Mouse (Mus musculus) CH12.LX (cell line): ENCODE data around the gene Erlec1. TPM values are rescaled to one million over a fixed set of nuclear protein-coding genes. Genes with fewer than 3 reads are reported as not detected.

Experiments
- DNase-seq: peaks from one replicate; pipeline ENCODE4 v3.0.0-alpha.2; 2013; ENCODE audit errors: extremely low read depth
- H3K27ac ChIP-seq: 2 replicates; pipeline ENCODE4 v1.5.1; 2012; ENCODE audit warnings: low read depth, mild to moderate bottlenecking, control low read depth, moderate library complexity; ENCODE audit not compliant: insufficient read depth
- H3K27me3 ChIP-seq: replicated peaks from 2 replicates; pipeline ENCODE3; 2012; ENCODE audit warnings: inconsistent platforms
- H3K36me3 ChIP-seq, 2 experiments: replicated peaks in 1 of 2; 2 replicates each; pipeline versions ENCODE3 to v1.6.1; 2012; ENCODE audit warnings: inconsistent platforms in 1 of 2, low read length in 1 of 2, mild to moderate bottlenecking in 1 of 2, mixed read lengths in 1 of 2, moderate library complexity in 1 of 2; ENCODE audit not compliant: control insufficient read depth in 1 of 2, insufficient read depth in 1 of 2
- H3K4me1 ChIP-seq, 2 experiments: 2 replicates each; pipeline ENCODE4 v1.6.1; 2012; ENCODE audit warnings: inconsistent platforms in 1 of 2, moderate library complexity in 1 of 2; ENCODE audit not compliant: insufficient read depth in 2 of 2, control insufficient read depth in 1 of 2
- H3K4me2 ChIP-seq: 2 replicates; pipeline ENCODE4 v1.6.1; 2012; ENCODE audit warnings: low read depth, mild to moderate bottlenecking, control low read depth; ENCODE audit not compliant: poor library complexity, insufficient read depth, severe bottlenecking
- H3K4me3 ChIP-seq, 3 experiments: fragments of 150-350 bp in 1 of 3; sonication (generic) in 1 of 3; replicated peaks in 1 of 3; 2 replicates each; pipeline versions ENCODE3 to v1.5.1; 2011 to 2012; ENCODE audit warnings: low read depth in 2 of 3, low read length in 2 of 3, mild to moderate bottlenecking in 2 of 3, moderate library complexity in 2 of 3, control low read depth in 1 of 3, improper control_type of control experiment in 1 of 3, inconsistent platforms in 1 of 3, mixed read lengths in 1 of 3; ENCODE audit not compliant: poor library complexity in 1 of 3
- H3K79me2 ChIP-seq: replicated peaks from 2 replicates; pipeline ENCODE4 v1.6.1; 2012; ENCODE audit warnings: mild to moderate bottlenecking, moderate library complexity; ENCODE audit not compliant: control insufficient read depth, poor library complexity, insufficient read depth, severe bottlenecking; ENCODE audit errors: extremely low read depth
- H3K9ac ChIP-seq: 2 replicates; pipeline ENCODE4 v1.6.1; 2012; ENCODE audit warnings: low read depth, mild to moderate bottlenecking, control low read depth, moderate library complexity; ENCODE audit not compliant: insufficient read depth
- H3K9me3 ChIP-seq: replicated peaks from 2 replicates; pipeline ENCODE3; 2012; ENCODE audit warnings: low read length, inconsistent platforms, mixed read lengths
- BHLHE40 ChIP-seq: IDR thresholded peaks from 2 replicates; pipeline ENCODE4 v1.6.1; 2011; ENCODE audit warnings: mild to moderate bottlenecking, low read depth, low read length, improper control_type of control experiment
- E2F4 ChIP-seq: IDR thresholded peaks from 2 replicates; pipeline ENCODE4 v1.6.1; 2011; ENCODE audit warnings: low read depth, low read length, improper control_type of control experiment; ENCODE audit not compliant: insufficient replicate concordance
- ELF1 ChIP-seq: IDR thresholded peaks from 2 replicates; pipeline ENCODE4 v1.6.1; 2014; ENCODE audit warnings: low read depth, mild to moderate bottlenecking, inconsistent platforms, low read length, improper control_type of control experiment
- EP300 ChIP-seq: IDR thresholded peaks from 2 replicates; pipeline ENCODE4 v1.6.1; 2011; ENCODE audit warnings: low read length, improper control_type of control experiment
- ETS1 ChIP-seq: conservative IDR thresholded peaks from 2 replicates; pipeline ENCODE4 v1.6.1; 2012; ENCODE audit warnings: low read depth, mild to moderate bottlenecking, inconsistent platforms, low read length, improper control_type of control experiment, moderate library complexity
- IRF4 ChIP-seq: IDR thresholded peaks from 2 replicates; pipeline ENCODE4 v1.6.1; 2014; ENCODE audit warnings: low read depth, mild to moderate bottlenecking, inconsistent platforms, low read length, improper control_type of control experiment
- JUN ChIP-seq: IDR thresholded peaks from 2 replicates; pipeline ENCODE4 v1.6.1; 2011; ENCODE audit warnings: low read depth, mild to moderate bottlenecking, low read length, improper control_type of control experiment, moderate library complexity; ENCODE audit not compliant: insufficient read depth
- KAT2A ChIP-seq: IDR thresholded peaks from 2 replicates; pipeline ENCODE4 v1.6.1; 2012; ENCODE audit warnings: low read length, improper control_type of control experiment, inconsistent platforms; ENCODE audit not compliant: insufficient replicate concordance
- MAZ ChIP-seq: IDR thresholded peaks from 2 replicates; pipeline ENCODE4 v1.6.1; 2012; ENCODE audit warnings: low read depth, mild to moderate bottlenecking, inconsistent platforms, low read length, improper control_type of control experiment, moderate library complexity
- MEF2A ChIP-seq: IDR thresholded peaks from 2 replicates; pipeline ENCODE4 v1.6.1; 2014; ENCODE audit warnings: low read depth, mild to moderate bottlenecking, inconsistent platforms, low read length, improper control_type of control experiment, borderline replicate concordance
- NELFE ChIP-seq: IDR thresholded peaks from 2 replicates; pipeline ENCODE4 v1.6.1; 2011; ENCODE audit warnings: low read depth, low read length, improper control_type of control experiment
- NRF1 ChIP-seq: IDR thresholded peaks from 2 replicates; pipeline ENCODE4 v1.6.1; 2014; ENCODE audit warnings: low read depth, mild to moderate bottlenecking, inconsistent platforms, low read length, improper control_type of control experiment, moderate library complexity
- PAX5 ChIP-seq: IDR thresholded peaks from 2 replicates; pipeline ENCODE4 v1.6.1; 2012; ENCODE audit warnings: low read length, inconsistent platforms, mixed read lengths
- POLR2AphosphoS2 ChIP-seq: IDR thresholded peaks from 2 replicates; pipeline ENCODE4 v1.6.1; 2011; ENCODE audit warnings: low read depth, low read length, improper control_type of control experiment
- RAD21 ChIP-seq: IDR thresholded peaks from 2 replicates; pipeline ENCODE4 v1.6.1; 2011; ENCODE audit warnings: low read depth, mild to moderate bottlenecking, low read length, improper control_type of control experiment, moderate library complexity
- SIN3A ChIP-seq: IDR thresholded peaks from 2 replicates; pipeline ENCODE4 v1.6.1; 2012; ENCODE audit warnings: low read length, improper control_type of control experiment, inconsistent platforms
- SMC3 ChIP-seq: IDR thresholded peaks from 2 replicates; pipeline ENCODE4 v1.6.1; 2011; ENCODE audit warnings: low read depth, low read length, improper control_type of control experiment
- TBP ChIP-seq: conservative IDR thresholded peaks from 2 replicates; pipeline ENCODE4 v1.6.1; 2011; ENCODE audit warnings: low read depth, low read length, improper control_type of control experiment
- TCF12 ChIP-seq: IDR thresholded peaks from 2 replicates; pipeline ENCODE4 v1.6.1; 2014; ENCODE audit warnings: low read depth, mild to moderate bottlenecking, inconsistent platforms, low read length, improper control_type of control experiment
- UBTF ChIP-seq: IDR thresholded peaks from 2 replicates; pipeline ENCODE4 v1.6.1; 2012; ENCODE audit warnings: low read depth, mild to moderate bottlenecking, inconsistent platforms, low read length, improper control_type of control experiment, moderate library complexity
- USF1 ChIP-seq: IDR thresholded peaks from 2 replicates; pipeline ENCODE4 v1.6.1; 2014; ENCODE audit warnings: low read depth, mild to moderate bottlenecking, inconsistent platforms, low read length, improper control_type of control experiment
- ZC3H11A ChIP-seq: IDR thresholded peaks from 2 replicates; pipeline ENCODE4 v1.6.1; 2012; ENCODE audit warnings: low read depth, mild to moderate bottlenecking, inconsistent platforms, low read length, improper control_type of control experiment
- ZKSCAN1 ChIP-seq: IDR thresholded peaks from 2 replicates; pipeline ENCODE4 v1.6.1; 2012; ENCODE audit warnings: low read depth, inconsistent platforms, low read length, improper control_type of control experiment, borderline replicate concordance
- ZMIZ1 ChIP-seq: IDR thresholded peaks from 2 replicates; pipeline ENCODE4 v1.6.1; 2012; ENCODE audit warnings: low read depth, mild to moderate bottlenecking, inconsistent platforms, low read length, improper control_type of control experiment
- ZNF384 ChIP-seq: IDR thresholded peaks from 2 replicates; pipeline ENCODE4 v1.6.1; 2012; ENCODE audit warnings: low read depth, low read length, improper control_type of control experiment, inconsistent platforms
- dilution Hi-C: fragments of 300-500 bp; cut with MboI; formaldehyde crosslinking; loops from 2 replicates; pipeline ENCODE4 v1.14.3; 2020; ENCODE audit warnings: low sequenced_read_pairs; ENCODE audit not compliant: extremely low pct_unique_long_range_greater_than_20kb, extremely low pct_ligation_motif_present
- in situ Hi-C: fragments of 300-500 bp; cut with MboI; formaldehyde crosslinking; loops from 3 replicates; pipeline ENCODE4 v1.14.3; 2019; ENCODE audit warnings: low sequenced_read_pairs, low pct_ligation_motif_present, low pct_unique_long_range_greater_than_20kb, mixed read lengths
- polyA plus RNA-seq: library from polyadenylated mRNA; unstranded; fragments of >175 nt; gene quantifications from 2 replicates; pipeline ENCODE4 v1.2.1, GENCODE M21; 2012; ENCODE audit warnings: low read depth; ENCODE audit not compliant: insufficient read length
- total RNA-seq, 2 experiments: library from RNA; depleted of rRNA; stranded (reverse); fragments of 300-350 nt in 1 of 2; fragments of >200 nt in 1 of 2; gene quantifications; 2 replicates each; pipeline ENCODE4 v1.2.3; 2012 to 2014

Erlec1 gene
- total and polyA plus RNA-seq, 3 experiments = 16.7 to 52.3 (median 24.5) TPM

- TF ChIP-seq ETS1 = no peak
- peak; percentile 85 for TF ChIP-seq IRF4
- peak; percentile 35 for TF ChIP-seq NRF1
- TF ChIP-seq MEF2A = peak; percentile 43; the same call in 1 of the 2 replicates
- no peak for TF ChIP-seq PAX5
- peak; percentile 86; the same call in 1 of the 2 replicates for TF ChIP-seq POLR2AphosphoS2
- TF ChIP-seq TCF12 = peak; percentile 77
- peak; percentile 80; the same call in 1 of the 2 replicates for TF ChIP-seq ZMIZ1
Measured at GRCm38 (mm10) chr11:30985877-30986624, 31.9 kb upstream of the Erlec1 start, which contains the start of gene Chac2 (continued).

- peak overlapping the region; percentile 29; the same call in 1 of the 2 replicates for H3K4me2 ChIP-seq
- peaks cover 0 to 32% of the 10 kb centered on the region in 2 experiments; a peak in 2 of 4 replicates for H3K4me1 ChIP-seq
- peaks cover 0 to 12% of the 10 kb centered on the region in 2 experiments for H3K36me3 ChIP-seq
- peak; percentile 91 for TF ChIP-seq ZNF384
- no peak for TF ChIP-seq TBP
- no peak for TF ChIP-seq ZC3H11A
- TF ChIP-seq SMC3 = no peak
- no peak for TF ChIP-seq TCF12
- TF ChIP-seq BHLHE40 = no peak
- TF ChIP-seq RAD21 = no peak
- TF ChIP-seq USF1 = no peak
- H3K27me3 ChIP-seq = no peaks in the 10 kb centered on the region
- DNase-seq = no peak
- peak overlapping the region in 2 of 3 experiments; percentile 72 to 88 for H3K4me3 ChIP-seq
- in situ Hi-C loops = no loop called here
- no peak overlapping the region for H3K27ac ChIP-seq
- H3K9me3 ChIP-seq = no peaks in the 10 kb centered on the region
- H3K79me2 ChIP-seq = peaks cover 11% of the 10 kb centered on the region
- dilution Hi-C loops = no loop called here
- H3K9ac ChIP-seq = peak overlapping the region; percentile 78; the same call in 1 of the 2 replicates
Measured at GRCm38 (mm10) chr11:30985237-30985636, 31.1 kb upstream of the Erlec1 start.

- dilution Hi-C loops = no loop called here
- TF ChIP-seq MAZ = no peak
- TF ChIP-seq NRF1 = no peak
- no peak for TF ChIP-seq EP300
- TF ChIP-seq KAT2A = no peak
- TF ChIP-seq BHLHE40 = no peak
- TF ChIP-seq IRF4 = no peak
- no peak; the same call in 1 of the 2 replicates for TF ChIP-seq SIN3A
- no peak for TF ChIP-seq ELF1
- TF ChIP-seq E2F4 = no peak
- no peak for TF ChIP-seq PAX5
- TF ChIP-seq JUN = no peak
- TF ChIP-seq ZKSCAN1 = no peak
- peak; percentile 11; the same call in 1 of the 2 replicates for TF ChIP-seq RAD21
- TF ChIP-seq ZNF384 = no peak
- no peak for TF ChIP-seq NELFE
- TF ChIP-seq UBTF = 0 out of 2 replicates have a peak, but pooled peaks have one; percentile 19
Measured at GRCm38 (mm10) chr11:30953469-30954154, 523 bp downstream of the Erlec1 start.

More at GRCm38 (mm10) chr11:30953469-30954154, 523 bp downstream of the Erlec1 start:
- Histone ChIP-seq H3K4me1 (peaks cover 0 to 19% of the 10 kb centered on the region in 2 experiments; a peak in 2 of 4 replicates), H3K4me3 (peak overlapping the region; percentile 68 to 93 (median 89)), H3K9ac (peak overlapping the region; percentile 88), H3K79me2 (peaks cover 16% of the 10 kb centered on the region), H3K36me3 (peaks cover 10 to 42% of the 10 kb centered on the region in 2 experiments), H3K9me3 (no peaks in the 10 kb centered on the region), H3K4me2 (peak overlapping the region; percentile 97), H3K27me3 (no peaks in the 10 kb centered on the region), H3K27ac (peak overlapping the region; percentile 44)
- in situ Hi-C loops = no loop called here
- DNase-seq = peak; percentile 47
